Mouse (Mus musculus): ENCODE measurements around the gene Arl16. TPM values are rescaled to one million over a fixed set of nuclear protein-coding genes. Genes with fewer than 3 reads are reported as not detected.

Arl16 gene
- polyA plus RNA-seq, 1 experiment from 2014 or later = 46.5 TPM

GRCm38 (mm10) chr11:120484265-120484981, 17.0 kb upstream of the Arl16 start, which contains the start of gene Mrpl12:
TSS of gene Mrpl12 (plus strand) at chr11:120484613.
- Histone ChIP-seq H3K9ac (replicated peaks; ENCODE audit: low read length) (peak within 1 kb of the TSS; percentile 93), H3K36me3 (ENCODE audit: insufficient read depth, low read length) (peaks cover 56% of the 10 kb centered on the region), H3K27me3 (ENCODE audit: insufficient read depth, low read length) (no peaks in the 10 kb centered on the region), H3K4me2 (replicated peaks; ENCODE audit: low read depth, low read length) (peak within 1 kb of the TSS; percentile 92), H3K4me1 (ENCODE audit: insufficient read depth, low read length) (peaks cover 19% of the 10 kb centered on the region), H3K9me3 (ENCODE audit: low read length) (no peaks in the 10 kb centered on the region), H3K4me3 (ENCODE audit: low read length) (peak within 1 kb of the TSS; percentile 96), H3K27ac (ENCODE audit: low read length) (peak within 1 kb of the TSS; percentile 81)
- peak; percentile 94 for ATAC-seq (ENCODE audit: low FRiP score, low TSS enrichment)
- under 1% methylated on average over 60 of the region's 60 CpGs for whole genome bisulfite sequencing

- Histone ChIP-seq H3K4me1 (ENCODE audit: insufficient read depth, low read length) (peaks cover 17% of the 10 kb centered on the region), H3K9me3 (ENCODE audit: low read length) (no peaks in the 10 kb centered on the region), H3K4me2 (replicated peaks; ENCODE audit: low read depth, low read length) (peak overlapping the region; percentile 92), H3K27ac (ENCODE audit: low read length) (peak overlapping the region; percentile 81), H3K4me3 (ENCODE audit: low read length) (peak overlapping the region; percentile 96; the same call in 1 of the 2 replicates), H3K27me3 (ENCODE audit: insufficient read depth, low read length) (no peaks in the 10 kb centered on the region), H3K36me3 (ENCODE audit: insufficient read depth, low read length) (peaks cover 57% of the 10 kb centered on the region), H3K9ac (replicated peaks; ENCODE audit: low read length) (peak overlapping the region; percentile 93)
- ATAC-seq (ENCODE audit: low FRiP score, low TSS enrichment) = no peak
- 90% methylated on average over 7 of the region's 7 CpGs for WGBS
Measured at GRCm38 (mm10) chr11:120483448-120483934, 16.1 kb upstream of the Arl16 start.

- 96% methylated on average over 6 of the region's 6 CpGs for WGBS
- H3K36me3 ChIP-seq (ENCODE audit: insufficient read depth, low read length) = peaks cover 62% of the 10 kb centered on the region
Measured at GRCm38 (mm10) chr11:120472052-120472451, 4.6 kb upstream of the Arl16 start.

GRCm38 (mm10) chr11:120467736-120468092, 307 bp upstream of the Arl16 start:
- H3K9me3 ChIP-seq (ENCODE audit: low read length) = no peaks in the 10 kb centered on the region
- peak overlapping the region; percentile 89 for H3K9ac ChIP-seq (replicated peaks; ENCODE audit: low read length)
- no peaks in the 10 kb centered on the region for H3K27me3 ChIP-seq (ENCODE audit: insufficient read depth, low read length)
- H3K4me3 ChIP-seq (ENCODE audit: low read length) = peak overlapping the region; percentile 94
- WGBS = 0% methylated on average over 33 of the region's 33 CpGs
- ATAC-seq (ENCODE audit: low FRiP score, low TSS enrichment) = peak; percentile 64
- peak overlapping the region; percentile 79 for H3K4me2 ChIP-seq (replicated peaks; ENCODE audit: low read depth, low read length)
- H3K36me3 ChIP-seq (ENCODE audit: insufficient read depth, low read length) = peaks cover 34% of the 10 kb centered on the region
- peak overlapping the region; percentile 41; the same call in 1 of the 2 replicates for H3K27ac ChIP-seq (ENCODE audit: low read length)
- H3K4me1 ChIP-seq (ENCODE audit: insufficient read depth, low read length) = peaks cover 19% of the 10 kb centered on the region

More at GRCm38 (mm10) chr11:120472052-120472451, 4.6 kb upstream of the Arl16 start:
- Histone ChIP-seq H3K27ac (ENCODE audit: low read length) (no peak overlapping the region), H3K4me2 (replicated peaks; ENCODE audit: low read depth, low read length) (no peak overlapping the region), H3K9me3 (ENCODE audit: low read length) (no peaks in the 10 kb centered on the region), H3K9ac (replicated peaks; ENCODE audit: low read length) (no peak overlapping the region), H3K4me3 (ENCODE audit: low read length) (no peak overlapping the region), H3K27me3 (ENCODE audit: insufficient read depth, low read length) (no peaks in the 10 kb centered on the region), H3K4me1 (ENCODE audit: insufficient read depth, low read length) (peaks cover 9% of the 10 kb centered on the region)
- ATAC-seq (ENCODE audit: low FRiP score, low TSS enrichment) = no peak

GRCm38 (mm10) chr11:120465521-120465920, 1.9 kb downstream of the Arl16 start:
- Histone ChIP-seq H3K27me3 (ENCODE audit: insufficient read depth, low read length) (no peaks in the 10 kb centered on the region), H3K9me3 (ENCODE audit: low read length) (no peaks in the 10 kb centered on the region), H3K4me2 (replicated peaks; ENCODE audit: low read depth, low read length) (no peak overlapping the region), H3K36me3 (ENCODE audit: insufficient read depth, low read length) (peaks cover 35% of the 10 kb centered on the region), H3K27ac (ENCODE audit: low read length) (no peak overlapping the region), H3K4me3 (ENCODE audit: low read length) (no peak overlapping the region), H3K9ac (replicated peaks; ENCODE audit: low read length) (no peak overlapping the region), H3K4me1 (ENCODE audit: insufficient read depth, low read length) (peaks cover 19% of the 10 kb centered on the region)
- 80% methylated on average over 4 of the region's 4 CpGs for WGBS
- no peak for ATAC-seq (ENCODE audit: low FRiP score, low TSS enrichment)

GRCm38 (mm10) chr11:120464365-120464764, 3.0 kb downstream of the Arl16 start:
- H3K9me3 ChIP-seq (ENCODE audit: low read length) = no peaks in the 10 kb centered on the region
- WGBS = 86% methylated on average over 5 of the region's 5 CpGs
- no peak overlapping the region for H3K9ac ChIP-seq (replicated peaks; ENCODE audit: low read length)
- no peak overlapping the region for H3K27ac ChIP-seq (ENCODE audit: low read length)
- H3K4me1 ChIP-seq (ENCODE audit: insufficient read depth, low read length) = peaks cover 19% of the 10 kb centered on the region
- H3K4me3 ChIP-seq (ENCODE audit: low read length) = no peak overlapping the region
- no peak overlapping the region for H3K4me2 ChIP-seq (replicated peaks; ENCODE audit: low read depth, low read length)
- no peak for ATAC-seq (ENCODE audit: low FRiP score, low TSS enrichment)
- H3K36me3 ChIP-seq (ENCODE audit: insufficient read depth, low read length) = peaks cover 32% of the 10 kb centered on the region
- H3K27me3 ChIP-seq (ENCODE audit: insufficient read depth, low read length) = no peaks in the 10 kb centered on the region

- Histone ChIP-seq H3K27ac (ENCODE audit: low read length) (no peak overlapping the region), H3K4me3 (ENCODE audit: low read length) (no peak overlapping the region), H3K36me3 (ENCODE audit: insufficient read depth, low read length) (peaks cover 30% of the 10 kb centered on the region), H3K4me1 (ENCODE audit: insufficient read depth, low read length) (peaks cover 22% of the 10 kb centered on the region), H3K4me2 (replicated peaks; ENCODE audit: low read depth, low read length) (no peak overlapping the region), H3K9ac (replicated peaks; ENCODE audit: low read length) (no peak overlapping the region), H3K27me3 (ENCODE audit: insufficient read depth, low read length) (no peaks in the 10 kb centered on the region), H3K9me3 (ENCODE audit: low read length) (no peaks in the 10 kb centered on the region)
- no peak for ATAC-seq (ENCODE audit: low FRiP score, low TSS enrichment)
- 92% methylated on average over 2 of the region's 2 CpGs for WGBS
Measured at GRCm38 (mm10) chr11:120463536-120463935, 3.9 kb downstream of the Arl16 start.

- ATAC-seq (ENCODE audit: low FRiP score, low TSS enrichment) = no peak
- H3K36me3 ChIP-seq (ENCODE audit: insufficient read depth, low read length) = peaks cover 30% of the 10 kb centered on the region
- H3K27me3 ChIP-seq (ENCODE audit: insufficient read depth, low read length) = no peaks in the 10 kb centered on the region
- peak overlapping the region; percentile 97 for H3K9ac ChIP-seq (replicated peaks; ENCODE audit: low read length)
- H3K4me1 ChIP-seq (ENCODE audit: insufficient read depth, low read length) = peaks cover 13% of the 10 kb centered on the region
- peak overlapping the region; percentile 88 for H3K4me3 ChIP-seq (ENCODE audit: low read length)
- no peaks in the 10 kb centered on the region for H3K9me3 ChIP-seq (ENCODE audit: low read length)
- peak overlapping the region; percentile 71 for H3K4me2 ChIP-seq (replicated peaks; ENCODE audit: low read depth, low read length)
- peak overlapping the region; percentile 86; the same call in 1 of the 2 replicates for H3K27ac ChIP-seq (ENCODE audit: low read length)
- 68% methylated on average over 6 of the region's 6 CpGs for WGBS
Measured at GRCm38 (mm10) chr11:120458847-120459597, 8.4 kb downstream of the Arl16 start.

- peak within 1 kb of the TSS; percentile 71 for H3K4me2 ChIP-seq (replicated peaks; ENCODE audit: low read depth, low read length)
- peaks cover 13% of the 10 kb centered on the region for H3K4me1 ChIP-seq (ENCODE audit: insufficient read depth, low read length)
- peak; percentile 96 for ATAC-seq (ENCODE audit: low FRiP score, low TSS enrichment)
- H3K27me3 ChIP-seq (ENCODE audit: insufficient read depth, low read length) = no peaks in the 10 kb centered on the region
- peak within 1 kb of the TSS; percentile 97 for H3K9ac ChIP-seq (replicated peaks; ENCODE audit: low read length)
- H3K36me3 ChIP-seq (ENCODE audit: insufficient read depth, low read length) = peaks cover 26% of the 10 kb centered on the region
- H3K9me3 ChIP-seq (ENCODE audit: low read length) = no peaks in the 10 kb centered on the region
- 3% methylated on average over 62 of the region's 62 CpGs for WGBS
- H3K27ac ChIP-seq (ENCODE audit: low read length) = peak within 1 kb of the TSS; percentile 86
- H3K4me3 ChIP-seq (ENCODE audit: low read length) = peak within 1 kb of the TSS; percentile 88
Measured at GRCm38 (mm10) chr11:120457772-120458751, 9.3 kb downstream of the Arl16 start, which contains the start of the genes Oxld1 and Ccdc137. TSS of gene Oxld1 (minus strand) at chr11:120458068. TSS of gene Ccdc137 (plus strand) at chr11:120458115.

Data from kidney, embryonic 16.5 days (tissue).